Mouse (Mus musculus) intestine, embryonic 16.5 days (tissue): ENCODE data around the gene Prr13. TPM values are rescaled to one million over a fixed set of nuclear protein-coding genes. Genes with fewer than 3 reads are reported as not detected.

Experiments
- polyA plus RNA-seq: library from polyadenylated mRNA; unstranded; fragments of >200 nt; fragmentation: Nextera tagmentation; extraction: Ambion mirVana; gene quantifications from 2 replicates; pipeline ENCODE4 v1.2.1, GENCODE M21; 2015

The Prr13 gene
- polyA plus RNA-seq, 1 experiment from 2014 or later, result 173 TPM

Other genes with a start within 250 kb of the Prr13 start
- gene Itgb7, start 227.1 kb upstream of the Prr13 start, polyA plus RNA-seq, result 9.5 and 10.3 TPM in 2 replicates
- 13.6 and 14.7 TPM in 2 replicates for gene Rarg, start 201.5 kb upstream of the Prr13 start, polyA plus RNA-seq
- gene Gm9918, start 188.5 kb upstream of the Prr13 start, polyA plus RNA-seq, result 0.13 TPM in 1 of 2 replicates, not detected in the other
- 74.2 and 77.6 TPM in 2 replicates for gene Mfsd5, start 179.6 kb upstream of the Prr13 start, polyA plus RNA-seq
- gene Espl1, start 162.8 kb upstream of the Prr13 start, polyA plus RNA-seq, result 18.0 and 21.1 TPM in 2 replicates
- gene Pfdn5, start 132.9 kb upstream of the Prr13 start, polyA plus RNA-seq, result 280 and 283 TPM in 2 replicates
- 75.3 and 80.9 TPM in 2 replicates for gene Myg1, start 127.3 kb upstream of the Prr13 start, polyA plus RNA-seq
- 50.6 and 59.1 TPM in 2 replicates for gene Aaas, start 108.3 kb upstream of the Prr13 start, polyA plus RNA-seq
- 0.50 and 0.60 TPM in 2 replicates for gene Sp7, start 91.8 kb upstream of the Prr13 start, polyA plus RNA-seq
- 6.8 and 7.2 TPM in 2 replicates for gene Sp1, start 52.9 kb upstream of the Prr13 start, polyA plus RNA-seq
- 0.75 and 0.88 TPM in 2 replicates for gene Amhr2, start 13.7 kb upstream of the Prr13 start, polyA plus RNA-seq
- 138 and 152 TPM in 2 replicates for gene Pcbp2, start 11.5 kb downstream of the Prr13 start, polyA plus RNA-seq
- 5.5 TPM in 1 of 2 replicates, not detected in the other for gene Gm10337, start 44.7 kb downstream of the Prr13 start, polyA plus RNA-seq
- 9.2 TPM in 2 replicates for gene Map3k12, start 58.0 kb downstream of the Prr13 start, polyA plus RNA-seq
- gene Tarbp2, start 59.2 kb downstream of the Prr13 start, polyA plus RNA-seq, result 91.3 and 105 TPM in 2 replicates
- gene Npff, start 65.9 kb downstream of the Prr13 start, polyA plus RNA-seq, result 1.8 and 1.9 TPM in 2 replicates
- gene Gm28047, start 166.0 kb downstream of the Prr13 start, polyA plus RNA-seq, result not detected in 2 replicates
- gene Atf7, start 166.4 kb downstream of the Prr13 start, polyA plus RNA-seq, result 21.9 and 22.5 TPM in 2 replicates
- 55.5 and 77.3 TPM in 2 replicates for gene Atp5g2, start 213.3 kb downstream of the Prr13 start, polyA plus RNA-seq